Mouse (Mus musculus): ENCODE data around the gene Snx27. TPM values are rescaled to one million over a fixed set of nuclear protein-coding genes. Genes with fewer than 3 reads are reported as not detected.

The Snx27 gene
- total and polyA plus RNA-seq, 3 experiments, result 23.1 to 35.3 (median 34.9) TPM

GRCm38 (mm10) chr3:94624281-94624680 lies 41.8 kb upstream of the Snx27 start:
- no peak overlapping the region for H3K4me3 ChIP-seq (replicated peaks in 1 of 3; ENCODE audit: low read depth in 2 of 3, low read length in 2 of 3, poor library complexity in 1 of 3)
- H3K4me1 ChIP-seq (ENCODE audit: control insufficient read depth in 1 of 2, insufficient read depth in 2 of 2), result peaks cover 4 to 32% of the 10 kb centered on the region in 2 experiments
- in situ Hi-C loops (cut with MboI; ENCODE audit: low pct_ligation_motif_present, low pct_unique_long_range_greater_than_20kb, low sequenced_read_pairs) (loop anchor here (25.0 kb wide), 1 partner anchor 162 kb away; no protein-coding TSS in a partner anchor), dilution Hi-C loops (cut with MboI; ENCODE audit: extremely low pct_ligation_motif_present, extremely low pct_unique_long_range_greater_than_20kb, low sequenced_read_pairs) (no loop called here)
- no peaks in the 10 kb centered on the region for H3K79me2 ChIP-seq (replicated peaks; ENCODE audit: control insufficient read depth, extremely low read depth, insufficient read depth, poor library complexity, severe bottlenecking)
- TF ChIP-seq HCFC1 (IDR thresholded peaks at IDR 0.05; ENCODE audit: low read depth, low read length) (no peak), ZMIZ1 (IDR thresholded peaks at IDR 0.05; ENCODE audit: low read depth, low read length) (no peak), MEF2A (IDR thresholded peaks at IDR 0.05; ENCODE audit: borderline replicate concordance, low read depth, low read length) (no peak), RAD21 (IDR thresholded peaks at IDR 0.05; ENCODE audit: low read depth, low read length) (no peak), USF2 (conservative IDR thresholded peaks at IDR 0.05; ENCODE audit: low read depth, low read length) (no peak), PAX5 (IDR thresholded peaks at IDR 0.05; ENCODE audit: low read length) (no peak), RCOR1 (conservative IDR thresholded peaks at IDR 0.05; ENCODE audit: low read depth, low read length) (no peak), USF1 (IDR thresholded peaks at IDR 0.05; ENCODE audit: low read depth, low read length) (no peak), POLR2AphosphoS2 (IDR thresholded peaks at IDR 0.05; ENCODE audit: low read depth, low read length) (no peak), BHLHE40 (IDR thresholded peaks at IDR 0.05; ENCODE audit: low read depth, low read length) (no peak), ETS1 (conservative IDR thresholded peaks at IDR 0.05; ENCODE audit: low read depth, low read length) (no peak), POLR2A (IDR thresholded peaks at IDR 0.05; ENCODE audit: low read depth, low read length) (no peak), UBTF (IDR thresholded peaks at IDR 0.05; ENCODE audit: low read depth, low read length) (no peak), TBP (conservative IDR thresholded peaks at IDR 0.05; ENCODE audit: low read depth, low read length) (no peak), CTCF (conservative IDR thresholded peaks at IDR 0.05 in 1 of 2, IDR thresholded peaks at IDR 0.05 in 1 of 2; ENCODE audit: low read depth in 2 of 2, low read length in 2 of 2) (no peak), ZNF384 (IDR thresholded peaks at IDR 0.05; ENCODE audit: low read depth, low read length) (no peak), MAX (IDR thresholded peaks at IDR 0.05; ENCODE audit: low read length) (no peak)
- no peak for DNase-seq (ENCODE audit: extremely low read depth)
- H3K27me3 ChIP-seq (replicated peaks), result no peaks in the 10 kb centered on the region
- no peak overlapping the region for H3K27ac ChIP-seq (ENCODE audit: insufficient read depth, low read depth)
- no peak overlapping the region for H3K9ac ChIP-seq (ENCODE audit: insufficient read depth, low read depth)
- peaks cover 0 to 24% of the 10 kb centered on the region in 2 experiments for H3K36me3 ChIP-seq (replicated peaks in 1 of 2; ENCODE audit: control insufficient read depth in 1 of 2, insufficient read depth in 1 of 2, low read length in 1 of 2)
- H3K9me3 ChIP-seq (replicated peaks; ENCODE audit: low read length), result no peaks in the 10 kb centered on the region
- no peak overlapping the region for H3K4me2 ChIP-seq (ENCODE audit: insufficient read depth, low read depth, poor library complexity, severe bottlenecking)

- in situ Hi-C loops (cut with MboI; ENCODE audit: low pct_ligation_motif_present, low pct_unique_long_range_greater_than_20kb, low sequenced_read_pairs) (loop anchor here (25.0 kb wide), 1 partner anchor 160 kb away; no protein-coding TSS in a partner anchor), dilution Hi-C loops (cut with MboI; ENCODE audit: extremely low pct_ligation_motif_present, extremely low pct_unique_long_range_greater_than_20kb, low sequenced_read_pairs) (no loop called here)
- TF ChIP-seq MAX (IDR thresholded peaks at IDR 0.05; ENCODE audit: low read length) (no peak), ZMIZ1 (IDR thresholded peaks at IDR 0.05; ENCODE audit: low read depth, low read length) (no peak), ZKSCAN1 (IDR thresholded peaks at IDR 0.05; ENCODE audit: borderline replicate concordance, low read depth, low read length) (no peak), USF1 (IDR thresholded peaks at IDR 0.05; ENCODE audit: low read depth, low read length) (no peak), ZNF384 (IDR thresholded peaks at IDR 0.05; ENCODE audit: low read depth, low read length) (no peak), HCFC1 (IDR thresholded peaks at IDR 0.05; ENCODE audit: low read depth, low read length) (no peak), ZC3H11A (IDR thresholded peaks at IDR 0.05; ENCODE audit: low read depth, low read length) (no peak), PAX5 (IDR thresholded peaks at IDR 0.05; ENCODE audit: low read length) (no peak), MAFK (IDR thresholded peaks at IDR 0.05; ENCODE audit: insufficient replicate concordance, low read length) (no peak), POLR2A (IDR thresholded peaks at IDR 0.05; ENCODE audit: low read depth, low read length) (no peak), BHLHE40 (IDR thresholded peaks at IDR 0.05; ENCODE audit: low read depth, low read length) (no peak), JUN (IDR thresholded peaks at IDR 0.05; ENCODE audit: insufficient read depth, low read depth, low read length) (no peak), IRF4 (IDR thresholded peaks at IDR 0.05; ENCODE audit: low read depth, low read length) (no peak), ETS1 (conservative IDR thresholded peaks at IDR 0.05; ENCODE audit: low read depth, low read length) (no peak), EP300 (IDR thresholded peaks at IDR 0.05; ENCODE audit: low read length) (no peak), SIN3A (IDR thresholded peaks at IDR 0.05; ENCODE audit: low read length) (no peak)
- Histone ChIP-seq H3K4me1 (ENCODE audit: control insufficient read depth in 1 of 2, insufficient read depth in 2 of 2) (peaks cover 4 to 32% of the 10 kb centered on the region in 2 experiments), H3K4me2 (ENCODE audit: insufficient read depth, low read depth, poor library complexity, severe bottlenecking) (no peak overlapping the region), H3K4me3 (replicated peaks in 1 of 3; ENCODE audit: low read depth in 2 of 3, low read length in 2 of 3, poor library complexity in 1 of 3) (peak overlapping the region in 1 of 3 experiments; percentile 50), H3K27ac (ENCODE audit: insufficient read depth, low read depth) (no peak overlapping the region), H3K79me2 (replicated peaks; ENCODE audit: control insufficient read depth, extremely low read depth, insufficient read depth, poor library complexity, severe bottlenecking) (no peaks in the 10 kb centered on the region), H3K9ac (ENCODE audit: insufficient read depth, low read depth) (no peak overlapping the region), H3K36me3 (replicated peaks in 1 of 2; ENCODE audit: control insufficient read depth in 1 of 2, insufficient read depth in 1 of 2, low read length in 1 of 2) (peaks cover 0 to 17% of the 10 kb centered on the region in 2 experiments), H3K9me3 (replicated peaks; ENCODE audit: low read length) (no peaks in the 10 kb centered on the region), H3K27me3 (replicated peaks) (no peaks in the 10 kb centered on the region)
- DNase-seq (ENCODE audit: extremely low read depth), result no peak
Observed at GRCm38 (mm10) chr3:94622550-94622949, 40.0 kb upstream of the Snx27 start.

All from CH12.LX (cell line).